Mouse (Mus musculus) CD4-positive, CD25-positive, alpha-beta regulatory T cell, adult 2 months (primary cell): Measurements from ENCODE around the gene Ifna9.
A peak's percentile ranks its signal among the peaks of the same experiment; 100 is the strongest.
"Not testable (repeated sequence)": the region's sequence is repeated elsewhere in the genome, so short reads cannot be mapped to it uniquely, and the experiment has no call there.

Experiments used
- DNase-seq: peaks from one replicate; pipeline ENCODE4 v3.0.0-alpha.2; 2012; ENCODE audit warnings: low read depth, low spot score

The Ifna9 gene

DNA sequence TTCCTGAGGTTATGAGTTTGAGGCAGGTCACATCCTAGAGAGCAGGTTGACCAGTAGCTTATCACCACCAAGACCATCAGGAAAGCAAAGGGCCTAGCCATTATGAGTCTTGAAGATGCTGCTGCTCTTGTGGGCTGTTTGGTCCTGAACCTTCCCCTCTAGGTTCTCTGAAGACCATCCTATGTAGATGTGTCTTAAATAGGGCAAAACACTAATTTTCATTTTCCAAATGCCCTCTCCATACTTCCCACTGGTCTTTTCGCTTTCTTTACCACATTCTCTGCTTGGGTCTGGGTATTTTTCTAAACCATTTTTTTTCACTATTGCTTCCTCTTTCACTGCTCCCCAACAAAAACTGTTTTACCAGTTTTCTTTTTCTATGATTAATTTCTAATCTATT is at the start of gene Ifna9:
Ifna9 (minus strand) TSS at position 101 of the 400 bp plus-strand sequence.
- DNase-seq: no peak

DNA sequence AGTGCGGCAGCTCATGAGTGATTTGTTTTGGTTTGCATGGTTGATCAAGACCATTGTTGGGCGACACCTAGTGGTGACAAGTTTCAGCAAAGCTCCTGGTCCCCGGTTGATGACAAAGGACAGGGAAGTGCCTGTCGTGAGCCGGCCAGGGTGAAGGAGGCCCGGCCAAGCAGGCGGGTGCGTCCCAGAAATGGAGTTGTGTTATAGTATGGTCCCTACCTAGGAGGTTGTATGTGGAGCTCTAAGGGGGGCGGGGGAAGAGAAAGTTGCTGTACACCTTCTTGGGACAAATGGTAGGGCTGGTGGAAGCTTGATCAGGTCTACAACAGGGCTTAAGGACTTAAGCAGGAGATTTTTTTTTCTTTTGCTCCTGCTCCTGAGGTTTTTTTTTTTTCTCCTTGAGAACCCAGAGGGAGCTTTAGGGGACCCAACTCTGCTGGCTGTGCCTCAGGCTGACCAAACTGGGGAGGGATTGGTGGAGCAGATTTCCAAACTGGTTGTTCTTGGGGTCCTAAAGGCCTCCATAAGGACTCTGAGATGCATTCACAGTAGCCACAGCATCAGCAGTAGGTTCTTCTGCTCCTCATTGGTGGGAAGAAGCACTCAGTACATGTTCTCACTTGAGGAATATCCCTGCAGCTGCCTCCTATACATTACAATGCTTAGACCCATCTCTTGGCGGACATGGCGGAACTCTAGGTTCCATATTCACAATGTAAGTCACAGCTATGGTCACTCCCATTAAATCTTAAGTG is 49.1 kb upstream of the Ifna9 start:
- peak; percentile 100 for DNase-seq

DNA sequence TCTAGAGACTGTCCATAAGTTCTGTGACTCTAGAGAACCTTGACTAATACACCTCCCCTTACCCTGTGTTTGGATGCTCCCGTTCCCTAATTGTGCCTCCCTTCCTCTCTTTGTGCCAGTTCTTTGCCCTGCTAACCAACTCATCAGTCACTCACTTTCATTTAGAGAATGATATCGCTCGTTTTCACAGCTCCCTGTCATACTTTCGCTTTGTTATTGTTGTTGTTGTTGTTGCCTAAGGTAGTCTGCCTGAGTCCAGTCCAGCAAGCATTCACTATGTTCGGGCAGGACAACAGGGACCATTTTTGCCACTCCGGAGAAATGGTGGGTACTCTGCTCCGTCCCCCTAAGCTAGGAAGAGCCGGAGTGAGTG is 48.5 kb upstream of the Ifna9 start:
- DNase-seq: no peak

DNA sequence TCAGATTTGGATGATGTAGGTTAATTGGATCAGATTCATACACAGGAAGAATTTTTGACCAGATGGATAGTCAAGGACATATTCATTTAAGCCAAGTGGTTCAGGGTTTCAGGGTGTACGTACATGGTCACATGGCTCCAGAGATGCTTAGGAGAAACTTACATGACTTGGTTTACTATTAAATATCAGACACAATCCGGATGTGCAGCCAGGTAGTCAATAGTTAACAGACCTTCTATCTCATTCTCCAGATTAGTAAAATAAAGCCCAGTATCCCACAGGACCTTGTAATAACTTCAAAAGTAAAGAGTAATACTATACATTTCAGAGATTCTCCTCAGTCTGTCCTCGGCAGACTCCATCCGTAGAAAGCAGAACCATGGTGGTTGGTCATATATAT is 42.1 kb upstream of the Ifna9 start, which contains the start of gene C87499:
C87499 (minus strand) TSS at position 101 of the 400 bp plus-strand sequence.
- DNase-seq: no peak

DNA sequence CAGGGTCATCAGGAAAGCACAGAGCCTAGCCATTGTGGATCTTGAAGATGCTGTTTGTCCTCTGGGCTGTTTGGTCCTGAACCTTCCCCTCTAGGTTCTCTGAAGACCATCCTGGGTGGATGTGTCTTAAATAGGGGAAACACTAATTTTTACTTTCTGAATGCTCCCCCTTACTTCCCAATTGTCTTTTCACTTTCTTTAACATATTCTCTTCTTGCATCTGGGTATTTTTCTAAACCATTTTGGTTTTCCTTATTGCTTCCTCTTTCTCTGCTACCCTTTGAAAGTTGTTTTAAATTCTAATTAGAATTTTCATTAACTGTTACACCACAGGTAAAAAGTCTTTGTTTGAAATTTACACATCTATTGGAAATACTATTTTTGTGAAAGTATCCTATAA is 11.1 kb upstream of the Ifna9 start, which contains the start of gene Ifna12:
Ifna12 (minus strand) TSS at position 101 of the 400 bp plus-strand sequence.
- no peak for DNase-seq

DNA sequence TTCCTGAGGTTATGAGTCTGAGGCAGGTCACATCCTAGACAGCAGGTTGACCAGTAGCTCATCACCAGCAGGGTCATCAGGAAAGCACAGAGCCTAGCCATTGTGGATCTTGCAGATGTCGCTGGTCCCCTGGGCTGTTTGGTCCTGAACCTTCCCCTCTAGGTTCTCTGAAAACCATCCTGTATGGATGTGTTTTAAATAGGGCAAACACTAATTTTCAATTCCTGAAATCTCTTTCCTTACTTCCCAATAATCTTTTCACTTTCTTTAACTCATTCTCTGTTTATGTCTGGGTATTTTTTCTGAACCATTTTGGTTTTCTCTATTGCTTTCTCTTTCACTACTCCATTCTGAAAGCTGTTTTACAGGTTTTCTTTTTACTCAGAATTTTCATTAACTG is 20.5 kb downstream of the Ifna9 start, which contains the start of gene Ifna14:
Ifna14 (minus strand) TSS at position 101 of the 400 bp plus-strand sequence.
- DNase-seq: no peak

DNA sequence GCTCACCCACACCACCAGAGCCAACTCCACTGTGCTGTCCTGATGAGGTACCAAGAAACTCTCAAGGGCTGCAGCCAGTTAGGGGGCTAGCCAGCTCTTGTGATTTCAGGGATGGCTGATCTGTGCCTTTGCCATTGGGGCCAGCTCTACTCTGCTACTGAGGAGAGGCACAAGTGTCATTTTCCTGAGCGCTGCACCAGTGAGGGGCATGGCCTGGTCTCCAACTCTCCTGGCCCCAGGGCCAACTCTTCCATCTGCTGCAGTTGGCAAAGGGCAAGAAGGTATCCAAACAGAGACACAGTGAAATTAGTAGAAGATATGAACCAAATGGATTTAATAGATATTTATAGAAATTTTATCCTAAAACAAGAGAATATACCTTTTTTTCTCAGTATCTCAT is 30.4 kb downstream of the Ifna9 start:
- DNase-seq: no peak

DNA sequence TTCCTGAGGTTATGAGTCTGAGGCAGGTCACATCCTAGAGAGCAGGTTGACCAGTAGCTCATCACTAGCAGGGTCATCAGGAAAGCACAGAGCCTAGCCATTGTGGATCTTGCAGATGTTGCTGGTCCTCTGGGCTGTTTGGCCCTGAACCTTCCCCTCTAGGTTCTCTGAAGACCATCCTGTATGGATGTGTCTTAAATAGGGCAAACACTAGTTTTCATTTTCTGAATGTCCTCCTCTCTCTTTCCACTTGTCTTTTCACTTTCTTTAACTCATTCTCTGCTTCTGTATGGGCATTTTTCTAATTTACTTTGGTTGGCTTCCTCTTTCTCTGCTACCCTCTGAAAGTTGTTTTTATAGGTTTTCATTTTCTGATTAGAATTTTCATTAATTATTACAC is 34.0 kb downstream of the Ifna9 start, which contains the start of gene Ifna15:
Ifna15 (minus strand) TSS at position 101 of the 400 bp plus-strand sequence.
- DNase-seq: not testable (repeated sequence)

DNA sequence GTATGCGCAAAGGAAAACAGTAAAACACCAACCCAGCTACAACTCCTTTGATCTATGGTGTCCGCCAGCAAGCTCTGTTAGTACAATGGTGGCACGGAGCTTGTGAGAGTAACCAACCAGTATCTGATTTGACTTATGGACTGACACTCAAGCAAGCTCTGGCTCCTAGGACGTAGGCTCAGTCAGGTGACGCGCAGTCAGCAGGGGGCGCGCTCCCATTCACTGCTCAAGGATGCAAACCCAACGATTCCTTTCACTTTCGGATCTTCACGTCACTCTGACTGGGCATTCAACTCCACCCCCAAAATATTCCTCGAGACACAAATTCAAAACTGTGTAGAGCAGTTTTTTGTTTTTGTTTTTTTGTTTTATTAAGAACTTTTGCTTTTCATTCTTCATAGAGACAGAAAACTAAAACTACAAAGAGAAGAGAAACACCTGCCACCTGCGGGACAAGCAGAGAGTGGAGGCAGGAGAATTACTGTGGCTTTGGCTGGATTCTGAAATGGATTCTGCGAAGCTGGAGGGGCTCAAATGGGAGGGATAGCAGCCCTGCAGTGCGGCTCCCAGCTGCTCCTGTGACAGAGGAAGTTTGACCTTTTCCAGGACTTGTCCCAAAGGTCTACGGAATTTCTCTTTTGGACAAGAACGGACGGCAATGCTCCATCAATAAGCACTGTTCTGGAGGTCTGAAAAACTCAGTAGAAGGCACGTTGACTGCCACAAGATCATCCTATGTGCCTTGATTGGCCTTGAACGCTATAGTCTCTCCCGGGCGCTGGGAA is 41.8 kb downstream of the Ifna9 start:
- DNase-seq: peak; percentile 97

DNA sequence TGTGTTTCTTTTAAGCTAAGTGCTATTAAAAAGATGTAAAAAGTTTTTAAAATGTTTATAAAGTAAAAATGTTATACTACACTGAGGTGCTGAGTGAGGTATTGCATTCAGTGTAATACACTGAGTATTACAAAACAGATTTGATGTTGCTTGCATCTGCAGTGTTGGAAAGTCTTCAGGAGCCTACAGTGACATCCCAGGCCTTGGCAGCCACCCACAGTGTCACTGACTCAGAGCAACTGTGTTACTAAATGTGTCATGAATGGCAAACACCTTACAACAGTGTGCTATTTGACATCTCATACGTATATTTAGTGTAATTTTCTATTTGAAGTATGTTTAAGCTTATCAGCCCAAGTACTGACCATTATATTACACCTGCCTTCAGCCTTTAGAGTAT is 44.2 kb downstream of the Ifna9 start:
- DNase-seq: no peak

DNA sequence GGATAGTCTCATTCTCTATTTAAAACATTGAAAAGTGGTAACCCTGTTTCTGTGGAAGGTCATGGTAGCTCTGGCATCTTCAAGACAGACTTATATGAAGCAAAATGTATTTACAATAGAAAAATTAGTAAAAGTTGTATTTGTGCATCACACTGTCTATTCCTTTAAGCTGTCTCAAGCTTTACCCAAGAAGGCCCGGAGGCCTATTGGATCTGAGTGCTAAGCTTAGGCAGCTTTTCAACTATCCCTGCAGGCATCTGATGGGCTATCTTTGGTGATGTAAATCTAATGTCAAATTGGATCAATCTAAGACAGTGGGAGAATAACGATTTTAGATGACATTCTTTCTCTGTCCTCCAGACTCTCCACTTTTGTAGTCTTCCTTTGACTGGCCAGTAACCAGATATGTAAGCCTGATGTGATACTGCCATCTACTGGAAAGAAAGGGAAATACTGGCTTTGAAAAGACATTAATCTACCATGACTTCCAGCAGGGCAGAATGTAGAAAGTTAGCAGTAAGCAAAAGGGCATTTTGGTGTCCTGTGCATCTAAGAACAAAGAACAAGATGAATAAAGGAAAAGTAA is 48.4 kb downstream of the Ifna9 start:
- peak; percentile 81 for DNase-seq
